Mouse (Mus musculus): Measurements from ENCODE around the gene Rgs10.

DNA sequence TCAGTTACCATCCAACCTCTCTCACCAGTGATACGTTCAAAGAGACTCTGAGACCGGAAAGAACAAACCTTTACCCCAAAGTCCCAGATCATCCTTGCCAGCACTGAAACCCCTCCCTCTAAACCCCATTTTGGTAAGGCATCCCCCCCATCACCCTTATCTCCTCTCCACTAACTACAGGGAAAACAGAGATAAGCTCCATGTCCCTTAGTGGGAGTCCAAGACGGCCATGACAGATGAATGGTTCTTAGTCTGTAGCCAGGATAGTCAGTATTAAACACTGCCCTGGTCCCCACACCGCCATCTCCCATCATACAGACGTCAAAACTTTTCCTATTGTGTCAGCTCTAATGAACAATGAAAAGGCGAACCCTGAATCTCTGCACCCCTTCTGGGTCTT, 14.6 kb downstream of the Rgs10 start:
- TF ChIP-seq CTCF (IDR thresholded peaks at IDR 0.05; ENCODE audit: low read depth): no peak
- no peak for TF ChIP-seq EP300 (IDR thresholded peaks at IDR 0.05; ENCODE audit: low read depth)
